Mouse (Mus musculus): ENCODE measurements around the gene Tuba3b. TPM values are rescaled to one million over a fixed set of nuclear protein-coding genes. Genes with fewer than 3 reads are reported as not detected.

Tuba3b gene
- not detected in 2 replicates for polyA plus RNA-seq (2011; ENCODE audit: insufficient read length, low read depth, missing spikeins)

DNA sequence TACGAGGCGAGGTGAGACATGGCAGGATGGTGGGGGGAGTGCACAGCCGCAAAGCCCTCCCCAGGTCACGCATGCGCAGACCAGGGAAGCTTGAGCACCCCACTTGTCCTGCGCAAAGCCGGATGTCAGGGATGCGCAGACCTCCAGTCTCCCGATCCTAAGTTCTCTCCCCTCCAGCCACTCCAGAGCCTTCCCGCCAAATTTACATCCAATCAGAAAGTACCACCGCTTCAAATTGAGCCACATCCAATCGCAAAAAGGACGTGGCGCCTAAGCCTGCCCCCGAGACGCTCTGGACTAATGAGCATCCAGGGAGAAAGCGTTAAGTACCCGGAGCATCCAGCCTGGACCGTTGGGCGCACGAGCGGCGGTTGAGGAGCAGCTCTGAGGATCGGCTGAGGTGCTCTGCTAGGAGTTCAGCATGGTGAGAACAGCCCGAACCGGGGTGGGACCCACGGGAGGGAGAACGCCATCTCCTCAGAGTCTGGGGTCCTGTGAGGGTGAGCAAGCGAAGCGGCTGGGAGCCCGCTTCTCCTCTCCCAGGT, at the start of gene Tuba3b:
Tuba3b (plus strand) TSS at position 92 of the 545 bp plus-strand sequence.
- H3K4me3 ChIP-seq (ENCODE audit: insufficient read depth, low read length), result no peak within 1 kb of the TSS
- no peak within 1 kb of the TSS for H3K27ac ChIP-seq (ENCODE audit: insufficient read depth, low read length)
- no peak for TF ChIP-seq POLR2A (IDR thresholded peaks at IDR 0.05; ENCODE audit: low read depth, low read length)
- no peak for TF ChIP-seq CTCF (IDR thresholded peaks at IDR 0.05; ENCODE audit: borderline replicate concordance, insufficient read depth, low read length)
- H3K4me1 ChIP-seq (ENCODE audit: control insufficient read depth, insufficient read depth, low read length), result no peaks in the 10 kb centered on the region; the same call in 1 of the 2 replicates

DNA sequence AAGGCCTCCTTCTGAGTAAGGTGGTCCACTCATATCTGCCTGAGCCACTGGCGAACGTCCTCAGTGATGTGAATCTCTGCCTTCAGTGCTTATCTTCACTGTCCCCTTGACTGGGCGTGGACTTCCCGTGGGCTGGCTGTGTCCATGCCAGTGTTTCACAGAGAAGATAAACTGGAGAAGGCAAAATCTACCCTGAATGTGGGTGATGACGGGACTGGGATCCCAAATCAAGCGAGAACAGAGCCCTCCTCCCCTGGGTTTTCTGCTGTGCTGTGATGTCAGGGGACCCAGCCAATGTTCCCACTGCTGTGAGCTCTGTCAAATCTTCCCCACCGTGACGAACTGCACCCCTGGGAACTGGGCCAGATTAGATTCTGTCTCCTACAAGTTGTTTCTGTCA, 48.3 kb upstream of the Tuba3b start:
- H3K4me3 ChIP-seq (ENCODE audit: insufficient read depth, low read length), result no peak overlapping the region
- H3K4me1 ChIP-seq (ENCODE audit: control insufficient read depth, insufficient read depth, low read length), result peaks cover 8% of the 10 kb centered on the region
- TF ChIP-seq POLR2A (IDR thresholded peaks at IDR 0.05; ENCODE audit: low read depth, low read length), result no peak
- no peak for TF ChIP-seq CTCF (IDR thresholded peaks at IDR 0.05; ENCODE audit: borderline replicate concordance, insufficient read depth, low read length)
- no peak overlapping the region for H3K27ac ChIP-seq (ENCODE audit: insufficient read depth, low read length)

DNA sequence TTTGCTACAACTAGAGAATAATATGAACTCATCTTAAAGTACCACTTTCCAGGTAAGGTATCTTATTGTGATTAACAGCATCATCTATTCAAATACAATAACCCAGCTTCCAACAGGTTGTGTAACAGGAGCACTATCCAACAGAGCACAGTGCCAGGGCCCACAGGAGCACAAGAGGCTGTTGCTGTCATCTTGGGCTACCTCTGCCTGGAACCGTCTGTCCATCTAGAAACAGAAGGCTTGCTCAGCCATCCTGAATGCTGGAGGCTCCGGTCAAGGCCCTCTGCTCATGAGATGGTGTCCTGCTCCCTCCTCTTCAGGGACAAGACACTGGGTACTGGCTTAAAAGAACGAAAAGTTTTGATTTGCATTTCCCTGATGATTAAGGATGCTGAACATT, 47.7 kb upstream of the Tuba3b start:
- Histone ChIP-seq H3K4me1 (ENCODE audit: control insufficient read depth, insufficient read depth, low read length) (peaks cover 8% of the 10 kb centered on the region), H3K4me3 (ENCODE audit: insufficient read depth, low read length) (no peak overlapping the region), H3K27ac (ENCODE audit: insufficient read depth, low read length) (no peak overlapping the region)
- TF ChIP-seq CTCF (IDR thresholded peaks at IDR 0.05; ENCODE audit: borderline replicate concordance, insufficient read depth, low read length) (no peak), POLR2A (IDR thresholded peaks at IDR 0.05; ENCODE audit: low read depth, low read length) (no peak)

DNA sequence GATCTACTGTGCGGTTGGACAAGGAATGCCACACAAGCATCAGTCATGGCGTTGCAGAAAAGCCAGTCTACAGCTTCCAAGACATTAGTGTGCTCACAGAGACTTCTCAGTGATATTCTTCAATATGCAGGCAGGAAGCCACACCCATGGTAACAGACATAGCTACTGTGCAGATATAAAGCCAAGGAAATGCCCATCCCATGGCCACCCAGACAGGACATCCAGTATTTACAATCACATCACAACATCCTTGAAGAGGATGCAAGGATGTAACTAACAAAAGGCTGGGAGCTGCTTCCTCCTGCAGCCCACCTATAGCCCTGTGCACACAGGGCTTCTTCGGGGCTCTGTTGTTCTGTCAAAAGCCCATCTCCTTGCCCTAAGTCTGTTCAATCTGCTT, 46.9 kb upstream of the Tuba3b start:
- TF ChIP-seq POLR2A (IDR thresholded peaks at IDR 0.05; ENCODE audit: low read depth, low read length), result no peak
- TF ChIP-seq CTCF (IDR thresholded peaks at IDR 0.05; ENCODE audit: borderline replicate concordance, insufficient read depth, low read length), result no peak
- Histone ChIP-seq H3K4me1 (ENCODE audit: control insufficient read depth, insufficient read depth, low read length) (peaks cover 8% of the 10 kb centered on the region), H3K27ac (ENCODE audit: insufficient read depth, low read length) (no peak overlapping the region), H3K4me3 (ENCODE audit: insufficient read depth, low read length) (no peak overlapping the region)

DNA sequence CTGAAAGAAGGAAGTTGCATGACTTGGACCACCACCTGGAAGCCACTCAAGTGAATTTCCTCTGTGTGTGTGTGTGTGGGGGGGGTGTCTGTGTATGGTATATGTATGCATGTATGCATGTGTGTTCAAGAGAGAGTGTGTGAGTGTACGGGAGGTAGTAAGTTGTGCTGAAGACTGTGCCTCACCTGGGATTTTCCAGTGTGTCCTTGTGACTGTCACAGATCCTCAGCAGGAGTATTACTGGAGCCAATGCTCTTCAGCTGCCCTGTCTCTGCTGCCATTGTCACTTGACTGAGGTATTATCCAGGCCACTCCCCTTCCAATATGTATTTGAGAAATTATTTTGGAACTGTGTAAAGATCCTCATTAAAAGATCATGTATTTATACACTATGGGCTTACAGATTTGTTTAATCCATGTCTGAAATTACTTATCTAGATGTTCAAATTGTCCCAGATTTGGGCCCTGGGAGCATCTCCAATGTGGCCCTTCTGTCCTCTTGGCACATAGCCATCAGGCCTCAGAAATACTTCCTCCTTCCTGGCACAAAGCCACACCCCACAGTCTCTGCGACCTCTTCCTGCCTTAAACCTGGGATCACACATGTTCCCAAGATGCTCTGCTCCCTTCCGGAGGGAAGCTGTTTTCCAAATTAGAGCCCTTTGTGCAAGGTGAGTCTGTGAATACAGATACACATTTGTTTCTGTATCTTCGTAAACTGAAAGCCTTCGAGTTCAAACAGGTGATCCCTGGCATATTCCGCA, 42.1 kb upstream of the Tuba3b start:
- no peak overlapping the region for H3K4me3 ChIP-seq (ENCODE audit: insufficient read depth, low read length)

DNA sequence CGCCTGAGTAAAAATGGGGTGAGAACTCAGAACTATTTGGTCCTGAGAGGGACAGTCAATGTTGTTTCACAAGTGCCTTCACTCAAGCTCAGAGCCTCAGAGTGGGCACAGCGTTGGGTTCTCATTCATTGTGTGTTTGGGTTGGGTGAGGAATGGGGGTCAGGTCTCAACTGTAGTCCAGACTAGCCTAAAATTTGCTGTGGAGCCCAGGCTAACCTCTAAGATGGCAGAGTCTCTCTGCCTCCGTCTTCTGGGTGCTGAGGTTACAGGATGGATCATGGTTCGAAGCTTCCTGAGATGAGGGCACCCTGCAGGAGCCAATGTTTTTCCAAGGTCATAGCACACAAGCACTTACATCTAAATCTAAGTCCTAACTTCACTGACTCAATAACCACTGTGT, 38.8 kb upstream of the Tuba3b start:
- H3K4me3 ChIP-seq (ENCODE audit: insufficient read depth, low read length), result no peak overlapping the region
- TF ChIP-seq CTCF (IDR thresholded peaks at IDR 0.05; ENCODE audit: borderline replicate concordance, insufficient read depth, low read length), result no peak
- TF ChIP-seq POLR2A (IDR thresholded peaks at IDR 0.05; ENCODE audit: low read depth, low read length), result no peak
- H3K4me1 ChIP-seq (ENCODE audit: control insufficient read depth, insufficient read depth, low read length), result no peaks in the 10 kb centered on the region; the same call in 1 of the 2 replicates
- no peak overlapping the region for H3K27ac ChIP-seq (ENCODE audit: insufficient read depth, low read length)

More for the DNA sequence above, 42.1 kb upstream of the Tuba3b start:
- TF ChIP-seq POLR2A (IDR thresholded peaks at IDR 0.05; ENCODE audit: low read depth, low read length), result no peak
- no peak for TF ChIP-seq CTCF (IDR thresholded peaks at IDR 0.05; ENCODE audit: borderline replicate concordance, insufficient read depth, low read length)
- no peaks in the 10 kb centered on the region; the same call in 1 of the 2 replicates for H3K4me1 ChIP-seq (ENCODE audit: control insufficient read depth, insufficient read depth, low read length)
- no peak overlapping the region for H3K27ac ChIP-seq (ENCODE audit: insufficient read depth, low read length)

DNA sequence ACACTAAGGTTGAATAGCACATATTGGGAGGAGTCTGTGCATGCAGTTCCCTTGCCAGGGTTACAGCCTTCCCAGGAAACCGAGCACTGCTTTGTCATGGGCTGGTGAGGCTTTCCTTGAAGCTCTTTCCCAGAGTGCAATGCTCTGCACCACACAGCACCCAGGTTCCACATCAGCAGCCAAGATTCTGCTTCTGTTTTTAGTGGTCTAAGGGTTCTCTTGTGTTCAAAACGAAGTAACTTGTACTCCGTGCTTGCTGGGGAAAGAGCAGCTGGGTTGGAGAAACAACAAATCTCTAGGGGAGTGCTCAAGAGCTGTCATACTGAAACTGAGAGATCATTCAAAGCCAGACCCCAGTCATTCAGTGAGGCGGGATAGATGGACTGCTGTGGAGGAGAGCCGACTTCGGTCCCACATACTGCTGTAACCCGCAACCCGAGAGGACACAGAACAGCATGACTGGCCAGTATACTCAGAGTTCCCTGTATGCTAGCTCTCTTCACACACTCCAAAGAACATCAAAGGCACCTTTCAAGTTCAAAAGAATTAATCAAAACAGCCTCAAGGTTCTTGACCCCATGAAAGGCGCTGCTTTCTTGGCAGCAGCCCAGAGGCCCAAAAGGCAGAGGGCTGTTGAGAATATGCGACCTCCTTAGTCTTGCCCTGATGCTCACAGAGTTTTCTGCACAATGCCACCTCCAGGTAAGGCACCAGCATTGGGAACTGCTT, 36.9 kb upstream of the Tuba3b start:
- Histone ChIP-seq H3K4me1 (ENCODE audit: control insufficient read depth, insufficient read depth, low read length) (no peaks in the 10 kb centered on the region; the same call in 1 of the 2 replicates), H3K4me3 (ENCODE audit: insufficient read depth, low read length) (no peak overlapping the region), H3K27ac (ENCODE audit: insufficient read depth, low read length) (no peak overlapping the region)
- TF ChIP-seq POLR2A (IDR thresholded peaks at IDR 0.05; ENCODE audit: low read depth, low read length), result no peak
- no peak for TF ChIP-seq CTCF (IDR thresholded peaks at IDR 0.05; ENCODE audit: borderline replicate concordance, insufficient read depth, low read length)

DNA sequence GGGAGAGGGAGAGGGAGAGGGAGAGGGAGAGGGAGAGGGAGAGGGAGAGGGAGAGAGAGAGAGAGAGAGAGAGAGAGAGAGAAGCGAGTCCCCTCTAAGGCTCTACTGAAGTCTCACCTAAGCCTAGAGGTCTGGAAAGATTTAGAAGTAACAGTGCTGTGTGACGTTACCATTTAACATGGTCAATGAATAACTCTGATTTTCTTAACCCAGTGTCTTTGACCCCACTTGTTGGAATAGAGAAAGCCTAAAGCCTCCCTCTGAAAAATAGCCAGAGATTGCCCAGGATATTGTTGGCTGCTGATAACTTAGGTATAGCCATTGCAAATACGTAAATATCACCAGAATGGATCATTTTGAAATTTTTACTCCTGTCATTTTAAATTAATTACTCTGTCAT, 35.8 kb upstream of the Tuba3b start:
- Histone ChIP-seq H3K4me3 (ENCODE audit: insufficient read depth, low read length) (no peak overlapping the region), H3K4me1 (ENCODE audit: control insufficient read depth, insufficient read depth, low read length) (no peaks in the 10 kb centered on the region; the same call in 1 of the 2 replicates), H3K27ac (ENCODE audit: insufficient read depth, low read length) (no peak overlapping the region)
- TF ChIP-seq CTCF (IDR thresholded peaks at IDR 0.05; ENCODE audit: borderline replicate concordance, insufficient read depth, low read length) (no peak), POLR2A (IDR thresholded peaks at IDR 0.05; ENCODE audit: low read depth, low read length) (no peak)

DNA sequence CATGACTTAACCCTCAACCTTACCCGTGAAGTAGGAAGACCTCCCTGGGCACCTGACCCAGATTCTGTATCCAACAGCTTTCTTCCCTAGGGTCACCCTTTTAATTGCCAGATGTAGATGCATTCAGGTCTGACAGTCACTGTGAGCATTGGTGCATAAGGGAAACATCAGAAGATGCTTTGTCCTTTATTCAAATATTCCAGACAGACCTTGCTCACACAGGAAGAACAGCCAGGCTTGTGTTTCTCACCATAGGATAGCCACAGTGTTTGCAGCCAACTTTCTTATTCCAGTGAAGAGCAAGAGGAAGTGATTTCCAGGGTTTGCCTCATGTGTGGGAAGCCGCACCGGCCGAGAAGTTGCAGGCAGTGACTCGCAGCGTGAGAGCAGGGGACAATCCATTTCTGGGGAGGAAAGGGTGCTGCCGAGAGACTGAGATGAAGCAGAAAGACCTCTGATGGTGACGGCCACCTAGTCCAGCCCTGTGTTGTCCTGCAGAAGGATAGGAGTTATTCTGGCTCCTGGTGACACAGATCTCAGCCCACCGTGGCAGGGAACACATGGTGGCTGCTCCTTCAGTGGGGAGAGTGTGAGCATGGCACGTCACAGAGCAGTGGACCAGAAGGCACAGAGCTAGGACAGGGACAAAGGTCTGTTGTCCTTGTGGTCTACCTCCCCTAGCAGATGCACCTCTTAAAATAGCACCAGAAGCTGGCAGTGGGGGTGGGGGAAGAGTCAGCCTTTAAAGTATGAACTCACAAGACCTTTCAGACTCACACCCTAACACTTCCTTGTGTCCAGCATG, 34.0 kb upstream of the Tuba3b start:
- Histone ChIP-seq H3K4me1 (ENCODE audit: control insufficient read depth, insufficient read depth, low read length) (no peaks in the 10 kb centered on the region; the same call in 1 of the 2 replicates), H3K27ac (ENCODE audit: insufficient read depth, low read length) (no peak overlapping the region), H3K4me3 (ENCODE audit: insufficient read depth, low read length) (no peak overlapping the region)
- no peak for TF ChIP-seq POLR2A (IDR thresholded peaks at IDR 0.05; ENCODE audit: low read depth, low read length)

Data from embryonic fibroblast, embryonic 13.5 days (primary cell).